Mouse (Mus musculus) olfactory bulb, adult 2 months (tissue): Measurements from ENCODE around the gene Pglyrp2.

ENCODE experiments used
- CTCF ChIP-seq: fragments of 200-500 bp; IDR thresholded peaks from 2 replicates; pipeline ENCODE4 v1.5.1; 2012; ENCODE audit warnings: low read depth, mild to moderate bottlenecking, low read length, moderate library complexity; ENCODE audit not compliant: insufficient read depth
- POLR2A ChIP-seq: fragments of 200-500 bp; IDR thresholded peaks from 2 replicates; pipeline ENCODE4 v1.6.1; 2012; ENCODE audit warnings: mild to moderate bottlenecking, low read depth, low read length, moderate library complexity; ENCODE audit not compliant: insufficient read depth

DNA sequence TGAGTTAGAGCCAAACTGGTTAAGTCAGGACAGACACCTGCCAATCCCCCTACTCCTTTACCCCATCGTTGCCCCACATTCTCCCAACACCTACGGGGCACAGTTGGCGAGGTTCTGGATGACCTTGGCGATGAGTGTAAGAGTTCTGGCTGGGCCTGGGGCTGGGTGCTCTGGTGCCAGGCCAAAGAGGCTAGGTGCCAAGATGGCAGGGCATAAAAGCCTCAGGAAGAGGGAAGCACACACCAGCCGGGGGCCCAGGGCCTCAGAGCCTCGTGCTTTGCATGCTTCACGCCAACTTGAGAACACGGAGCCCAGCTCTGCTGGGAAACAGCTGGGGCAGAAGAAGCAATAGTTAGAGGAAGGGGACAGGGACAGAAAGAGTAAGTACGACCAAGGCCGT lies 30.0 kb downstream of the Pglyrp2 start:
- TF ChIP-seq CTCF: no peak
- no peak for TF ChIP-seq POLR2A
